Mouse (Mus musculus) hindbrain, embryonic 10.5 days (tissue): ENCODE data around the gene Catspere2. TPM values are rescaled to one million over a fixed set of nuclear protein-coding genes. Genes with fewer than 3 reads are reported as not detected.

Source experiments
- polyA plus RNA-seq: library from polyadenylated mRNA; unstranded; fragments of >200 nt; fragmentation: Nextera tagmentation; extraction: Ambion mirVana; gene quantifications from 2 replicates; pipeline ENCODE4 v1.2.1, GENCODE M21; 2016

Gene Catspere2
- polyA plus RNA-seq, 1 experiment from 2014 or later: 0.16 TPM

Other genes with a start within 250 kb of the Catspere2 start
- 42.4 and 54.7 TPM in 2 replicates for gene Adss, start 186.9 kb upstream of the Catspere2 start, polyA plus RNA-seq
- gene Desi2, start 204.0 kb downstream of the Catspere2 start, polyA plus RNA-seq: 12.7 and 17.6 TPM in 2 replicates